Mouse (Mus musculus): Measurements from ENCODE around the gene Abi2. TPM values are rescaled to one million over a fixed set of nuclear protein-coding genes. Genes with fewer than 3 reads are reported as not detected.

Gene Abi2
- polyA plus RNA-seq, 1 experiment from 2014 or later, result 25.4 TPM

DNA sequence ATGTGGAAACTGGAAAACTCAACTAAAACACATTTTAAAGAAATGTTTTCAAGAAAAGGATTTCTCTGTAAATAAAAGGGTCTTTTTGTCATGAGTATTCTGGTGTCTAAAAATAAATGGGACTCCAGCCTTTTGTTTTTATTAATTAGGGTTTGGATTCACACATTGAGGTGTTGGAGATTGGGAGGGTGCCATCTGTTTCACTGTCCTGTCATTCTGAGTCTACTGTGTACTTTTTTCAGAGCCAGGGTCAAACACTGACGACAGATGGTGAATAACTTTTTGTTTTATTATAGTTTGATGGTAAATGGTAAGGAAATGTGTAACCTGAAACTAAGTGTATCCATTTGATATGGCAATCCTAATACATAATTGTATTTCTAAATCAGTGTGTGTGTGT, 72.1 kb downstream of the Abi2 start:
- H3K4me3 ChIP-seq (ENCODE audit: low read length), result no peak overlapping the region
- WGBS, result 52% methylated on average over 1 of the region's 1 CpGs
- no peak overlapping the region for H3K27ac ChIP-seq (ENCODE audit: low read length)
- no peaks in the 10 kb centered on the region for H3K9me3 ChIP-seq (ENCODE audit: low read length)
- no peak overlapping the region for H3K9ac ChIP-seq (replicated peaks; ENCODE audit: low read length)
- H3K27me3 ChIP-seq (ENCODE audit: insufficient read depth, low read length), result no peaks in the 10 kb centered on the region
- H3K36me3 ChIP-seq (ENCODE audit: insufficient read depth, low read length), result peaks cover 16% of the 10 kb centered on the region
- no peaks in the 10 kb centered on the region for H3K4me1 ChIP-seq (ENCODE audit: insufficient read depth, low read length)
- ATAC-seq (ENCODE audit: low FRiP score, low TSS enrichment), result no peak
- no peak overlapping the region for H3K4me2 ChIP-seq (replicated peaks; ENCODE audit: low read depth, low read length)

DNA sequence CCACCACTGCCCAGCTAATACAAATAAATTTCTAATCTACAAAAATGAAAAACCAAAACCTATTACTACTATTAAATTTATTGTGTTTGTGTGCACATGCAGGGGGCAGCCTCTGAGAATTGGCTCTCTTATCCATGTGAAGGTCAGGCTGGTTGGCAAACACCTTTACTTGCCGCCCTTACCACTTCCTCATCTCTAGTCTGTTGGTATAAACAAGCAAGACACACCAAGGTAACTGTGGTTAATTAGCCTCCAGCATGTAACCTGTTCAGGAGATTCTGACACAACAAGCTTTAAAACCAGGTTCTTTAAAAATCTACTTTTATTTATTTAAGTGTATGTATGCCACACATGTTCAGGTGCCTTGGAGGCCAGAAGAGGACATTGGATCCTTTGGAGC, 73.5 kb downstream of the Abi2 start:
- Histone ChIP-seq H3K4me1 (ENCODE audit: insufficient read depth, low read length) (no peaks in the 10 kb centered on the region), H3K36me3 (ENCODE audit: insufficient read depth, low read length) (peaks cover 18% of the 10 kb centered on the region), H3K27me3 (ENCODE audit: insufficient read depth, low read length) (no peaks in the 10 kb centered on the region), H3K9ac (replicated peaks; ENCODE audit: low read length) (no peak overlapping the region), H3K9me3 (ENCODE audit: low read length) (no peaks in the 10 kb centered on the region), H3K4me2 (replicated peaks; ENCODE audit: low read depth, low read length) (no peak overlapping the region), H3K4me3 (ENCODE audit: low read length) (no peak overlapping the region), H3K27ac (ENCODE audit: low read length) (no peak overlapping the region)
- WGBS, result 96% methylated on average over 1 of the region's 1 CpGs
- ATAC-seq (ENCODE audit: low FRiP score, low TSS enrichment), result no peak

DNA sequence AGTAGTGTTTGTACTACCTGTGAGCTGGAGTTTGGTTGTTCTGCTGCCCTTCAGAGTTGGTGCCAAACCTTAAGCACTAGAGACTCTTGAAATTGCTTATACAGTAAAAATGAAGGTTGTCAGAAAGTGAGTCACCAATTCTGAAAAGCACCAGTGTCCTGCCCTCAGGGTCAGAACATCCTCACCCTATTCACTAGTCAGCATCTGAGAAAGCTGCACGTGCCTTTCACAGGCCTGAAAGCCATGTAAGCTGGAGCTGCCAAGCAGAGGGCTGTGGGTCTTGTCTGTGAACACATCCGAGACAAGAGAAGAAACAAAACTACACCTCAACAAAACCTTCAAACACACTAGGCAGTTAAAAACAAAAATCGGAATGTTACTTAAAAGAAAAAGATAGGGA, 76.2 kb downstream of the Abi2 start:
- H3K4me1 ChIP-seq (ENCODE audit: insufficient read depth, low read length), result no peaks in the 10 kb centered on the region
- H3K4me2 ChIP-seq (replicated peaks; ENCODE audit: low read depth, low read length), result no peak overlapping the region
- no peak overlapping the region for H3K4me3 ChIP-seq (ENCODE audit: low read length)
- peaks cover 21% of the 10 kb centered on the region for H3K36me3 ChIP-seq (ENCODE audit: insufficient read depth, low read length)
- H3K27ac ChIP-seq (ENCODE audit: low read length), result no peak overlapping the region
- no peak for ATAC-seq (ENCODE audit: low FRiP score, low TSS enrichment)
- WGBS, result 84% methylated on average over 3 of the region's 3 CpGs
- H3K27me3 ChIP-seq (ENCODE audit: insufficient read depth, low read length), result no peaks in the 10 kb centered on the region
- no peak overlapping the region for H3K9ac ChIP-seq (replicated peaks; ENCODE audit: low read length)
- H3K9me3 ChIP-seq (ENCODE audit: low read length), result no peaks in the 10 kb centered on the region

DNA sequence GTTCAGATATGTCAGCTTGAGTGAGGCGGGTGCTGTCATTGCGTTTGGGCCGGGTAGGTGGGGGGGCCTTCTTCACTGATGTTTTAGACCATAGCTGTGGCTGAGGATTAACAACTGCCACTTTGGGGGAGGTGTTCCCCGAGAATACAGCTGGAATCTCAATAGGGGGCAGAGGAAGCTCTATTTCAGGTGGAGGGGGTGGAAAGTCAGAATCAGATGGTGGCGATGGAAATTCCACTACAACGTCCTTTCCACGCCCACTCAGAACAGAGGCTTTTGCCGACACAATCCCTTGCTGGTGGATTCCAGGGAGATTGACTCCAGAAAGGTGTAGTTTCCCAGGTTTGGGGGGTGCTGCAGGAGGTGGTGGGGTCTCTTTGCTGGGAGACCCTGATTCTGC, 79.2 kb downstream of the Abi2 start:
- no peaks in the 10 kb centered on the region for H3K9me3 ChIP-seq (ENCODE audit: low read length)
- no peak overlapping the region for H3K4me2 ChIP-seq (replicated peaks; ENCODE audit: low read depth, low read length)
- 84% methylated on average over 8 of the region's 8 CpGs for WGBS
- no peak overlapping the region for H3K27ac ChIP-seq (ENCODE audit: low read length)
- no peaks in the 10 kb centered on the region for H3K27me3 ChIP-seq (ENCODE audit: insufficient read depth, low read length)
- H3K4me3 ChIP-seq (ENCODE audit: low read length), result no peak overlapping the region
- H3K4me1 ChIP-seq (ENCODE audit: insufficient read depth, low read length), result no peaks in the 10 kb centered on the region
- peaks cover 31% of the 10 kb centered on the region for H3K36me3 ChIP-seq (ENCODE audit: insufficient read depth, low read length)
- no peak for ATAC-seq (ENCODE audit: low FRiP score, low TSS enrichment)
- H3K9ac ChIP-seq (replicated peaks; ENCODE audit: low read length), result no peak overlapping the region

DNA sequence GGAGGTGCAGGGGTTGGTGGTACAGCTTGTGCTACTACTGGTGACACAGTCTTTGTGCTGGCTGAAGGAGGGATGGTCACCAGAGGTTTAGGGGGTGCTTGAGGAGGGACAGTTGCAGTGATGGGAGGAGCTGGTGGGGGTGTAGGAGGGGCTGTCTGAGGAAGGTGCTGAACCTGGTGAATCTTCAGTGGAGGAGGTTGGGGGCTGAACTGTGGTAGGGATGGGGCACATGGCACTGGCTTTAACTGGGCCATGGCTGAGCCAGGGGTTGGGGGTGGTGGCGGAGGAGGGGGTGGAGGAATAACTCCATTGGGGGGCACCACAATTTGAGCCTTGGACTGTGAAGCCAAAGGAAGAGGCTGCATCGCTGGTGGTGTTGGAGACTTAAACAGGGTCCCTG, 80.2 kb downstream of the Abi2 start:
- Histone ChIP-seq H3K4me1 (ENCODE audit: insufficient read depth, low read length) (no peaks in the 10 kb centered on the region), H3K9ac (replicated peaks; ENCODE audit: low read length) (no peak overlapping the region), H3K4me3 (ENCODE audit: low read length) (no peak overlapping the region), H3K4me2 (replicated peaks; ENCODE audit: low read depth, low read length) (no peak overlapping the region), H3K27ac (ENCODE audit: low read length) (no peak overlapping the region), H3K36me3 (ENCODE audit: insufficient read depth, low read length) (peaks cover 31% of the 10 kb centered on the region), H3K27me3 (ENCODE audit: insufficient read depth, low read length) (no peaks in the 10 kb centered on the region), H3K9me3 (ENCODE audit: low read length) (no peaks in the 10 kb centered on the region)
- ATAC-seq (ENCODE audit: low FRiP score, low TSS enrichment), result no peak
- WGBS, result 95% methylated on average over 2 of the region's 2 CpGs

DNA sequence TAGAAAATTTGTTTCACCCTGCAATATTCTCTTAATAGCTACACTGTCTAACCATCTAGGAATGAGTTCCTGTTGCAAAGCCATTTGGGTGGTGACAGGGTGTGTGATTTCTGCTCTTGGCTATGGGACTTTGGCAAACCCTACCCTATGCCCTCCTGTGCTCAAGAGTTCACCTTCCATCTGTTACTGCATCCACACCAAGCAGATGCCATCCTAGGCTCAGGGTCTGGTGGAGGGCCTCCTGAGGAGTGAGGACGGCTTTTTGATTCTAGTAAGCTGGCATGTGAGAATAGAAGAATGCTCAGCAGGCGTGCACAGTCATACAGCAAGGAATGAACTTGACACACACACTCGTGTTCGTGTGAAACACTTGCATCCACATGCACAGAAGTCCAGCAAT, 81.1 kb downstream of the Abi2 start:
- ATAC-seq (ENCODE audit: low FRiP score, low TSS enrichment), result no peak
- Histone ChIP-seq H3K27ac (ENCODE audit: low read length) (no peak overlapping the region), H3K36me3 (ENCODE audit: insufficient read depth, low read length) (peaks cover 35% of the 10 kb centered on the region)

DNA sequence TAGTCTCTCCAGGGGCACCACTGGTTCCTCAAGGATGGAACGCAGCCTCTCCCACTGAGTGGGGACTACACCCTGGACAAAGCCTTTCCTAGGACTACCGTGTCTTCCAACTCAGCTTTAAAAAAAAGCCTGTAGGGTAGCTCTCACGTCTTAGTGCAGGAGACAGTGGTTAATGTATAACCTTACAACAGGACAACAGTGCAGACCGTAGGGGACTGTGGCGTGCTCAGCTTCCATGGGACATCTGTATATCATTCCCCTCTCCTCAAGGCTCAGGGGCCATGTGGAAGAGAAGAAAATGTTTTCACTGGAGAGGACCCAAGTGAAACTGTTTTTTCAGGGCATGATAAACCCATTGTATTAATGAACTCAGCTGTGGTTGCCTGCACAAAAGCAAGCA, 83.0 kb downstream of the Abi2 start:
- Histone ChIP-seq H3K4me3 (ENCODE audit: low read length) (no peak overlapping the region), H3K4me2 (replicated peaks; ENCODE audit: low read depth, low read length) (no peak overlapping the region), H3K27me3 (ENCODE audit: insufficient read depth, low read length) (no peaks in the 10 kb centered on the region), H3K27ac (ENCODE audit: low read length) (no peak overlapping the region), H3K9me3 (ENCODE audit: low read length) (no peaks in the 10 kb centered on the region), H3K4me1 (ENCODE audit: insufficient read depth, low read length) (no peaks in the 10 kb centered on the region), H3K36me3 (ENCODE audit: insufficient read depth, low read length) (peaks cover 37% of the 10 kb centered on the region), H3K9ac (replicated peaks; ENCODE audit: low read length) (no peak overlapping the region)
- ATAC-seq (ENCODE audit: low FRiP score, low TSS enrichment), result peak; percentile 76
- 51% methylated on average over 5 of the region's 5 CpGs for WGBS

More for the DNA sequence above, 81.1 kb downstream of the Abi2 start:
- 93% methylated on average over 4 of the region's 4 CpGs for WGBS
- Histone ChIP-seq H3K4me3 (ENCODE audit: low read length) (no peak overlapping the region), H3K4me1 (ENCODE audit: insufficient read depth, low read length) (no peaks in the 10 kb centered on the region), H3K9ac (replicated peaks; ENCODE audit: low read length) (no peak overlapping the region), H3K9me3 (ENCODE audit: low read length) (no peaks in the 10 kb centered on the region), H3K27me3 (ENCODE audit: insufficient read depth, low read length) (no peaks in the 10 kb centered on the region), H3K4me2 (replicated peaks; ENCODE audit: low read depth, low read length) (no peak overlapping the region)

DNA sequence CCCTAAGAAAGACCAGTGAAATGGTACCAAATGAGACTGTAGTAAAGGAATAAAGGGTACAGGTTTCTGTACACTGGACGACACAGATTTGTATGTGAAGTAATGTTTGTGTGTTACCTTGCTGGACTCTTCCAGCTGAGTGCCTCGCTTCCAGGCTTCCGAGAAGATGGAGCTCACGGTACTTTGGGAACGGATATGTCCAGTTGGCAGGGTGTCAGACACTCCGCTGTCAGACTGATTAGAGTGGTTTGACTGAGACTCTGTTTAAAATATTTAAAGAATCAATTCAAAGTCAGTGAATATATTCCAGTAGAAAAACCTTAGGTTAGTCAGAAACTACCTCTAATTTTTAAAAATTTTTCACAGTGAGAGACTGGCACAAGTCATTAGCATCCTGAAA, 84.0 kb downstream of the Abi2 start:
- 86% methylated on average over 6 of the region's 6 CpGs for WGBS

DNA sequence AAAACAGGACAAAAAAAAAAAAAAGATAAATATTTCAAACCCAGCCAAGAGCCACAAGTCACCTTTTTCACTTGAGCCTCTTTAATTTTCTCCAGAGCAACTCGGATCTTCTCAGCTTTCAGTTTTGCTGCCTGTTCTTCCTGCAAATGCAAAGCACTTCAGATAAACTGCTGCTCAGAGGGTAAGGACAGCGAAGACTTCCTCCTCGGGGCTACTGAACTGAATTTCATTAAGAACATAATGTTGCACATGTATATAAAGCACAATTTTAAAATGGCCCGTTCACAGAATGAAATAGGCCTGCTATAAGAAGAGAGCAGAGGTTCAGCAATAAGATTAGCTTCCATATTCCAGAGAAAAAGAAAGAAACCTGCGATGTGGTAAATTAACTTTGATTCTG, 94.0 kb downstream of the Abi2 start:
- Histone ChIP-seq H3K4me2 (replicated peaks; ENCODE audit: low read depth, low read length) (no peak overlapping the region), H3K4me1 (ENCODE audit: insufficient read depth, low read length) (no peaks in the 10 kb centered on the region), H3K4me3 (ENCODE audit: low read length) (no peak overlapping the region), H3K9ac (replicated peaks; ENCODE audit: low read length) (no peak overlapping the region), H3K36me3 (ENCODE audit: insufficient read depth, low read length) (peaks cover 9% of the 10 kb centered on the region), H3K27me3 (ENCODE audit: insufficient read depth, low read length) (no peaks in the 10 kb centered on the region), H3K9me3 (ENCODE audit: low read length) (no peaks in the 10 kb centered on the region), H3K27ac (ENCODE audit: low read length) (no peak overlapping the region)
- ATAC-seq (ENCODE audit: low FRiP score, low TSS enrichment), result no peak
- WGBS, result 75% methylated on average over 5 of the region's 5 CpGs

More for the DNA sequence above, 84.0 kb downstream of the Abi2 start:
- Histone ChIP-seq H3K9me3 (ENCODE audit: low read length) (no peaks in the 10 kb centered on the region), H3K4me2 (replicated peaks; ENCODE audit: low read depth, low read length) (no peak overlapping the region), H3K4me3 (ENCODE audit: low read length) (no peak overlapping the region), H3K27ac (ENCODE audit: low read length) (no peak overlapping the region), H3K9ac (replicated peaks; ENCODE audit: low read length) (no peak overlapping the region), H3K27me3 (ENCODE audit: insufficient read depth, low read length) (no peaks in the 10 kb centered on the region), H3K36me3 (ENCODE audit: insufficient read depth, low read length) (peaks cover 43% of the 10 kb centered on the region), H3K4me1 (ENCODE audit: insufficient read depth, low read length) (no peaks in the 10 kb centered on the region)
- no peak for ATAC-seq (ENCODE audit: low FRiP score, low TSS enrichment)

DNA sequence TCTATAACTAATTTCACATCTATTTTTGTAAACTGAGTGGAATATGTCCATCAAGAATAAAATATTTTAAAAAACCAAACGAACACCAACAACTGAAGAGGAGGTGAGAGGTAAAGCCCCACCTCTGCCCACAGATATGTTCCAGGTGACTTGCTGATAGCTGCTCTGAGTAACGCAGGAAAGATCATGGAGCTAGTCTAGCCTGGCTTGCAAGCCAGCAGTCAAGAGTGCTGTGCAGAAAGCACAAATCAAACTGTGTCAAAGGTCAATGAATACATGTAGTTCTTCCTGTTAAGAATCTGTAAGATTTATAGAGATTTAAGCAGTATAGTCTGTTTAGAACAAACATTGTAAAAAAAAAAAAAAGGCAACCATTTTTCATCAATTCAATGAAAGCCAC, 101.2 kb downstream of the Abi2 start:
- H3K4me2 ChIP-seq (replicated peaks; ENCODE audit: low read depth, low read length), result no peak overlapping the region
- no peak overlapping the region for H3K4me3 ChIP-seq (ENCODE audit: low read length)
- H3K9ac ChIP-seq (replicated peaks; ENCODE audit: low read length), result no peak overlapping the region
- H3K36me3 ChIP-seq (ENCODE audit: insufficient read depth, low read length), result peaks cover 2% of the 10 kb centered on the region; the same call in 1 of the 2 replicates
- H3K27ac ChIP-seq (ENCODE audit: low read length), result no peak overlapping the region
- H3K27me3 ChIP-seq (ENCODE audit: insufficient read depth, low read length), result no peaks in the 10 kb centered on the region
- WGBS, result 46% methylated on average over 2 of the region's 2 CpGs
- ATAC-seq (ENCODE audit: low FRiP score, low TSS enrichment), result no peak
- H3K4me1 ChIP-seq (ENCODE audit: insufficient read depth, low read length), result no peaks in the 10 kb centered on the region
- H3K9me3 ChIP-seq (ENCODE audit: low read length), result no peaks in the 10 kb centered on the region

DNA sequence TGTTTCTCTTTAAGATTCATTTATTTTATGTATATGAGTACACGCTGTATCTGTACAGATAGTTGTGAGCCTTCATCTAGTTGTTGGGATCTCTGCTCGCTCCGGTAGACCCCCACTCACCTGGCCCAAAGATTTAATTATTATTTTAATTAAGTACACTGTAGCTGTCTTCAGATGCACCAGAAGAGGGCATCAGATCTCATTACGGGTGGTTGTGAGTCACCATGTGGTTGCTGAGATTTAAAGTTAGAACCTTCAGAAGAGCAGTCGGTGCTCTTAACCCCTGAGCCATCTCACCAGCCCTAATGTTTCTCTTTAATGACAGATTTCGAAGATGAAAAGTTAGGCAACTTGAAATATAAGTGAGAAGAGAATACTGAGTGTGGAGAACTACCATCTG, 120.7 kb downstream of the Abi2 start:
- 92% methylated on average over 6 of the region's 6 CpGs for WGBS
- Histone ChIP-seq H3K4me2 (replicated peaks; ENCODE audit: low read depth, low read length) (no peak overlapping the region), H3K27me3 (ENCODE audit: insufficient read depth, low read length) (no peaks in the 10 kb centered on the region), H3K9ac (replicated peaks; ENCODE audit: low read length) (no peak overlapping the region), H3K27ac (ENCODE audit: low read length) (no peak overlapping the region), H3K36me3 (ENCODE audit: insufficient read depth, low read length) (peaks cover 38% of the 10 kb centered on the region), H3K4me1 (ENCODE audit: insufficient read depth, low read length) (no peaks in the 10 kb centered on the region), H3K9me3 (ENCODE audit: low read length) (no peaks in the 10 kb centered on the region), H3K4me3 (ENCODE audit: low read length) (no peak overlapping the region)
- ATAC-seq (ENCODE audit: low FRiP score, low TSS enrichment), result no peak

Measured in kidney, embryonic 16.5 days (tissue).